Mouse (Mus musculus) small intestine, adult 2 months (tissue): ENCODE measurements around the gene Brs3.

Experiments
- CTCF ChIP-seq: fragments of 200-500 bp; IDR thresholded peaks from 2 replicates; pipeline ENCODE4 v1.5.1; 2012; ENCODE audit warnings: low read depth, mild to moderate bottlenecking, control low read depth, inconsistent platforms, low read length, moderate library complexity, mixed read lengths; ENCODE audit not compliant: insufficient replicate concordance, insufficient read length; ENCODE audit errors: extremely low read depth
- POLR2A ChIP-seq: fragments of 200-500 bp; IDR thresholded peaks from 2 replicates; pipeline ENCODE4 v1.6.1; 2012; ENCODE audit warnings: low read depth, mild to moderate bottlenecking, control low read depth, inconsistent platforms, low read length, moderate library complexity

- peak; percentile 33; the same call in 1 of the 2 replicates for TF ChIP-seq POLR2A
- TF ChIP-seq CTCF = no peak
Measured at GRCm38 (mm10) chrX:57053174-57053992, 10.5 kb downstream of the Brs3 start, which contains the start of gene Htatsf1.
